Mouse (Mus musculus): ENCODE measurements around the gene Akap4. TPM values are rescaled to one million over a fixed set of nuclear protein-coding genes. Genes with fewer than 3 reads are reported as not detected.

Akap4 gene
- not detected for polyA plus RNA-seq (2014; fragmentation: Illumina TruSeq; extraction: RNeasy Lipid Tissue Mini Kit (QIAGEN cat#74804); ENCODE audit: low read depth, low replicate concordance)

GRCm38 (mm10) chrX:7067219-7067618, at the start of gene Akap4:
TSS of gene Akap4 (plus strand) at chrX:7067519.

DNA sequence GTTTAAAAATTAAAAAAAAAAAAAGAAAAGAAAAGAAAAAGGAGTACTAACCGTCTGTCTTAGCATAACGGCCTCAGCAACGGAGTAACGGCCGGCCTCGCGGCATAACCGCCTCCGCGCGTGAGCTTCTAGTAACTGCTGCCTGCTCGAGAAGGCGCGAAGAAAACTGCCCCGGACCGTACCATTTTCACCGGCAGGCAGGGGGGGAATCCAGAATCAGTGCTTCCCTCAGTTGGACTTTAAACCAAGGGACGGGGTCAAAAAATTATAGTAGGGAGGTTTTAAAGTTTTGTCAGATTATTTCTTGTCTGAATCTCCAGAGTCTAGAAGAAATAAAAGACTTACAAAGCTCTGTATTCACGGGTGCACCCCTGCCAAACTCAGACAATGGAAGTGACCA, 25.8 kb upstream of the Akap4 start, which contains the start of gene Ccnb3:
Gene Ccnb3 (minus strand): TSS at position 101 of the 400 bp plus-strand sequence.

Other genes starting within 250 kb of the Akap4 start
- gene Ccnb3, start 25.9 kb upstream of the Akap4 start, polyA plus RNA-seq (2014; fragmentation: Illumina TruSeq; extraction: RNeasy Lipid Tissue Mini Kit (QIAGEN cat#74804); ENCODE audit: low read depth, low replicate concordance), result not detected